Mouse (Mus musculus) right cerebral cortex, postnatal 14 days (tissue): ENCODE data around the gene Ppbp.

ENCODE experiments used
- DNase-seq: peaks from one replicate; pipeline ENCODE4 v3.0.0; 2022

Gene Ppbp

GRCm38 (mm10) chr5:90768218-90768617, at the start of gene Ppbp:
TSS of gene Ppbp (plus strand) at chr5:90768518.
- DNase-seq, result no peak

GRCm38 (mm10) chr5:90722656-90723055, 45.7 kb upstream of the Ppbp start:
- no peak for DNase-seq

- no peak for DNase-seq
Measured at GRCm38 (mm10) chr5:90728254-90728653, 40.1 kb upstream of the Ppbp start.

- DNase-seq, result no peak
Measured at GRCm38 (mm10) chr5:90731480-90731879, 36.8 kb upstream of the Ppbp start.

GRCm38 (mm10) chr5:90742029-90742428, 26.3 kb upstream of the Ppbp start:
- no peak for DNase-seq

GRCm38 (mm10) chr5:90753934-90754333, 14.4 kb upstream of the Ppbp start:
- DNase-seq, result no peak

- DNase-seq, result no peak
Measured at GRCm38 (mm10) chr5:90758020-90758605, 10.2 kb upstream of the Ppbp start.

GRCm38 (mm10) chr5:90759077-90760065, 8.9 kb upstream of the Ppbp start, which contains the start of gene Cxcl5:
TSS of gene Cxcl5 (plus strand) at chr5:90759360.
- DNase-seq, result peak; percentile 15

GRCm38 (mm10) chr5:90760303-90760702, 8.0 kb upstream of the Ppbp start:
- no peak for DNase-seq

- no peak for DNase-seq
Measured at GRCm38 (mm10) chr5:90760844-90761243, 7.5 kb upstream of the Ppbp start.

GRCm38 (mm10) chr5:90761834-90762233, 6.5 kb upstream of the Ppbp start:
- no peak for DNase-seq

- DNase-seq, result no peak
Measured at GRCm38 (mm10) chr5:90763912-90764665, 4.2 kb upstream of the Ppbp start.

- no peak for DNase-seq
Measured at GRCm38 (mm10) chr5:90765821-90766606, 2.3 kb upstream of the Ppbp start.

GRCm38 (mm10) chr5:90771369-90771768, 3.1 kb downstream of the Ppbp start:
- DNase-seq, result no peak

- DNase-seq, result no peak
Measured at GRCm38 (mm10) chr5:90771880-90772653, 3.7 kb downstream of the Ppbp start, which contains the start of gene Pf4. TSS of gene Pf4 (plus strand) at chr5:90772435.

- DNase-seq, result no peak
Measured at GRCm38 (mm10) chr5:90775562-90775961, 7.2 kb downstream of the Ppbp start.

GRCm38 (mm10) chr5:90777621-90778020, 9.3 kb downstream of the Ppbp start:
- DNase-seq, result no peak

- no peak for DNase-seq
Measured at GRCm38 (mm10) chr5:90778856-90779255, 10.5 kb downstream of the Ppbp start.

GRCm38 (mm10) chr5:90783697-90784096, 15.4 kb downstream of the Ppbp start:
- DNase-seq, result no peak

- no peak for DNase-seq
Measured at GRCm38 (mm10) chr5:90785659-90786588, 17.6 kb downstream of the Ppbp start, which contains the start of gene Cxcl3. TSS of gene Cxcl3 (plus strand) at chr5:90786103.
